Mouse (Mus musculus) embryonic facial prominence, embryonic 14.5 days (tissue): Measurements from ENCODE around the gene Sorbs1. TPM values are rescaled to one million over a fixed set of nuclear protein-coding genes. Genes with fewer than 3 reads are reported as not detected.

Experiments used
- ATAC-seq: fragments of 200-750 bp; cut with Nextera tagmentation; 2 replicates; pipeline ENCODE4 v1.8.0; 2017; ENCODE audit warnings: low read depth, moderate number of reproducible peaks, moderate TSS enrichment
- DNase-seq: peaks from one replicate; pipeline ENCODE4 v3.0.0-alpha.2; 2015; ENCODE audit warnings: low spot score
- H3K27ac ChIP-seq: fragments of 300-500 bp; sonication (generic); replicated peaks from 2 replicates; pipeline ENCODE4 v1.5.1; 2014; ENCODE audit warnings: low read depth, mild to moderate bottlenecking, low read length, moderate library complexity
- H3K27me3 ChIP-seq: fragments of 300-500 bp; sonication (generic); replicated peaks from 2 replicates; pipeline ENCODE4 v1.6.1; 2014; ENCODE audit warnings: low read length; ENCODE audit not compliant: control insufficient read depth, insufficient read depth
- H3K36me3 ChIP-seq: fragments of 300-500 bp; sonication (generic); 2 replicates; pipeline ENCODE4 v1.6.1; 2014; ENCODE audit warnings: low read length, mixed read lengths; ENCODE audit not compliant: control insufficient read depth, insufficient read depth
- H3K4me1 ChIP-seq: fragments of 300-500 bp; sonication (generic); 2 replicates; pipeline ENCODE4 v1.6.1; 2014; ENCODE audit warnings: antibody characterized with exemption, low read length; ENCODE audit not compliant: control insufficient read depth, insufficient read depth
- H3K4me2 ChIP-seq: fragments of 300-500 bp; sonication (generic); 2 replicates; pipeline ENCODE4 v1.6.1; 2014; ENCODE audit warnings: low read depth, mild to moderate bottlenecking, low read length, moderate library complexity, mixed read lengths
- H3K4me3 ChIP-seq: fragments of 300-500 bp; sonication (generic); 2 replicates; pipeline ENCODE4 v1.5.1; 2014; ENCODE audit warnings: low read depth, mild to moderate bottlenecking, low read length
- H3K9ac ChIP-seq: fragments of 300-500 bp; sonication (generic); 2 replicates; pipeline ENCODE4 v1.6.1; 2014; ENCODE audit warnings: low read depth, mild to moderate bottlenecking, low read length, moderate library complexity, mixed read lengths
- H3K9me3 ChIP-seq: fragments of 300-500 bp; sonication (generic); 2 replicates; pipeline ENCODE4 v1.6.1; 2016; ENCODE audit warnings: low read length; ENCODE audit not compliant: control insufficient read depth
- WGBS: fragments of 180-500 bp; shearing (Covaris S2); extraction: QIAGEN DNeasy Blood & Tissue Kit; methylation state at CpG from one replicate; pipeline ENCODE4 v1.1.7; 2014; 5-methylcytosine and 5-hydroxymethylcytosine counted together
- polyA plus RNA-seq: library from polyadenylated mRNA; unstranded; fragments of >200 nt; fragmentation: Nextera tagmentation; extraction: Ambion mirVana; gene quantifications from 2 replicates; pipeline ENCODE4 v1.2.1, GENCODE M21; 2014

The Sorbs1 gene
- polyA plus RNA-seq, 1 experiment from 2014 or later = 54.1 TPM

GRCm38 (mm10) chr19:40402155-40402963 is 111.2 kb downstream of the Sorbs1 start:
- WGBS = 77% methylated on average over 15 of the region's 15 CpGs
- H3K9me3 ChIP-seq = no peaks in the 10 kb centered on the region
- H3K4me1 ChIP-seq = peaks cover 9% of the 10 kb centered on the region; the same call in 1 of the 2 replicates
- no peak overlapping the region for H3K27ac ChIP-seq
- DNase-seq = no peak
- ATAC-seq = no peak
- no peak overlapping the region for H3K9ac ChIP-seq
- H3K4me2 ChIP-seq = no peak overlapping the region
- H3K4me3 ChIP-seq = no peak overlapping the region
- H3K36me3 ChIP-seq = no peaks in the 10 kb centered on the region
- no peaks in the 10 kb centered on the region for H3K27me3 ChIP-seq

- no peak overlapping the region for H3K4me2 ChIP-seq
- no peaks in the 10 kb centered on the region for H3K27me3 ChIP-seq
- no peak overlapping the region for H3K4me3 ChIP-seq
- DNase-seq = peak; percentile 69
- no peaks in the 10 kb centered on the region for H3K9me3 ChIP-seq
- 59% methylated on average over 7 of the region's 7 CpGs for WGBS
- H3K4me1 ChIP-seq = peaks cover 9% of the 10 kb centered on the region; the same call in 1 of the 2 replicates
- no peak overlapping the region for H3K9ac ChIP-seq
- no peak overlapping the region for H3K27ac ChIP-seq
- H3K36me3 ChIP-seq = no peaks in the 10 kb centered on the region
- no peak for ATAC-seq
Observed at GRCm38 (mm10) chr19:40401213-40401612, 112.4 kb downstream of the Sorbs1 start.

- Histone ChIP-seq H3K27ac (no peak overlapping the region), H3K36me3 (no peaks in the 10 kb centered on the region), H3K9me3 (no peaks in the 10 kb centered on the region), H3K4me1 (peaks cover 5% of the 10 kb centered on the region; the same call in 1 of the 2 replicates), H3K4me3 (no peak overlapping the region), H3K9ac (no peak overlapping the region), H3K4me2 (no peak overlapping the region), H3K27me3 (no peaks in the 10 kb centered on the region)
- WGBS = 65% methylated on average over 11 of the region's 11 CpGs
- ATAC-seq = no peak
- no peak for DNase-seq
Observed at GRCm38 (mm10) chr19:40400426-40401030, 113.1 kb downstream of the Sorbs1 start.

- Histone ChIP-seq H3K9ac (no peak overlapping the region), H3K36me3 (no peaks in the 10 kb centered on the region), H3K27ac (peak overlapping the region; percentile 80), H3K4me1 (peaks cover 12% of the 10 kb centered on the region), H3K4me3 (no peak overlapping the region), H3K9me3 (no peaks in the 10 kb centered on the region), H3K27me3 (no peaks in the 10 kb centered on the region), H3K4me2 (no peak overlapping the region)
- ATAC-seq = no peak
- no peak for DNase-seq
- 78% methylated on average over 14 of the region's 14 CpGs for WGBS
Observed at GRCm38 (mm10) chr19:40395757-40396661, 117.6 kb downstream of the Sorbs1 start.

GRCm38 (mm10) chr19:40395321-40395695 is 118.3 kb downstream of the Sorbs1 start:
- H3K27me3 ChIP-seq = no peaks in the 10 kb centered on the region
- peak overlapping the region; percentile 80 for H3K27ac ChIP-seq
- no peak for DNase-seq
- peaks cover 10% of the 10 kb centered on the region for H3K4me1 ChIP-seq
- H3K36me3 ChIP-seq = no peaks in the 10 kb centered on the region
- 0 out of 2 replicates have a peak, but pooled peaks have one; percentile 8 for ATAC-seq
- WGBS = 77% methylated on average over 12 of the region's 12 CpGs
- H3K9me3 ChIP-seq = no peaks in the 10 kb centered on the region
- no peak overlapping the region for H3K4me3 ChIP-seq
- no peak overlapping the region for H3K4me2 ChIP-seq
- H3K9ac ChIP-seq = no peak overlapping the region

GRCm38 (mm10) chr19:40394555-40395320 is 118.8 kb downstream of the Sorbs1 start:
- H3K27me3 ChIP-seq = no peaks in the 10 kb centered on the region
- DNase-seq = peak; percentile 58
- 55% methylated on average over 10 of the region's 10 CpGs for WGBS

GRCm38 (mm10) chr19:40392795-40393392 is 120.7 kb downstream of the Sorbs1 start:
- no peak overlapping the region for H3K9ac ChIP-seq
- no peak overlapping the region for H3K27ac ChIP-seq
- ATAC-seq (no peak), DNase-seq (no peak)
- 90% methylated on average over 5 of the region's 5 CpGs for WGBS
- H3K4me2 ChIP-seq = no peak overlapping the region
- H3K27me3 ChIP-seq = no peaks in the 10 kb centered on the region
- no peaks in the 10 kb centered on the region for H3K9me3 ChIP-seq
- no peak overlapping the region for H3K4me3 ChIP-seq
- no peaks in the 10 kb centered on the region for H3K36me3 ChIP-seq
- peaks cover 10% of the 10 kb centered on the region for H3K4me1 ChIP-seq

More at GRCm38 (mm10) chr19:40394555-40395320, 118.8 kb downstream of the Sorbs1 start:
- Histone ChIP-seq H3K36me3 (no peaks in the 10 kb centered on the region), H3K27ac (peak overlapping the region; percentile 80), H3K4me2 (no peak overlapping the region), H3K9ac (no peak overlapping the region), H3K9me3 (no peaks in the 10 kb centered on the region), H3K4me1 (peaks cover 10% of the 10 kb centered on the region), H3K4me3 (no peak overlapping the region)
- ATAC-seq = peak; percentile 50
